Mouse (Mus musculus) right cerebral cortex, adult 2 months (tissue): Measurements from ENCODE around the gene Gm20388.

ENCODE experiments used
- DNase-seq, 2 experiments: peaks; one replicate each; pipeline ENCODE4 v3.0.0; 2021 to 2022; ENCODE audit warnings: low spot score in 2 of 2

Gene Gm20388

DNA sequence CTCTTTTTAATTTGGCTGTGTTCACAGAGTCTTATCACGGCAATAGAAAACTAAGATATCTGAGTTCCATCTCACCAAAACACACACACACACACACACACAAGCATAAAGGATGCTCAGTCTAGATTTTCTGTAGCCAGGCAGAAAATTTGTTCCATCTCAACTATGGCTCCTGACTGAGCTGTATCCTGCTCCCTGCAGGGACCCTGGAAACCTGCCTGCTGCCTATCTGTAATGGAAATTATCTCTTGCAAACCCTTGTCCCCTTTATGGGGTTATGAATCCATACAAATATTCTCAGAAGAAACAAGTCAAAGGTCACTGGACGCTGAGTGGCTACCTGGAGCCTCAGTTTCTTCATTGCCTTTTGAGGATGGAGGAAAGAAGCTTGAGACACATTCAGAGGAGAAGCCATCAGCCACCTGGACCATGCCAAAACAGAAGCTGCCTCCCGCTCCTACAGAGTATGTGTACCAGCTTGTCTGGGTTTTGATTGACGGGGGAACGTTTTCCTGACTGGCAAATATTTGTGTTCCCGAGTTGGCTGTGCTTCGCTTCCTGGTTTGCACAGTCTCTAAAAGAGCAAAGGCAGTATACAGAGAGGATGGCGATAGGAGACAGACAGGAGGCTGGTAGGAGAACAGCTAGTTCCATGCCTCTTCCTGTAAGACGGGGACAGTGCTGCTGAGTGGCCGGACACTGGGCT is 681.1 kb downstream of the Gm20388 start:
- DNase-seq: no peak

DNA sequence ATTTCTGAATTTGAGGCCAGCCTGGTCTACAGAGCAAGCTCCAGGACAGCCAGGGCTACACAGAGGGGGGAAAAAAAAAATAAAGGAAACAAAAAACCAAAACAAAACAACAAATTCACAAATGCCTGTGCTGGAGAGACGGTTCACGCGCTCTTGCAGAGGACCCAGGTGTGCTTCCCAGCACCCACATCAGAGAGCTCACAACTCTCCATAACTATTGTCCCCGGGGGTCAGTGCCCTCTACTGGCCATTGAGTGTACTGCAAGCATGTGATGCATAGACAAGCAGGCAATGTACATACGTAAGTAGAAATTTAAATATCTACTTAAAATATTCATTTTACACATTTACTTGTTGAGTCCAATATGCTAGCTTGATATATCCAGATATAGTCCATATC is 683.9 kb downstream of the Gm20388 start:
- no peak for DNase-seq

DNA sequence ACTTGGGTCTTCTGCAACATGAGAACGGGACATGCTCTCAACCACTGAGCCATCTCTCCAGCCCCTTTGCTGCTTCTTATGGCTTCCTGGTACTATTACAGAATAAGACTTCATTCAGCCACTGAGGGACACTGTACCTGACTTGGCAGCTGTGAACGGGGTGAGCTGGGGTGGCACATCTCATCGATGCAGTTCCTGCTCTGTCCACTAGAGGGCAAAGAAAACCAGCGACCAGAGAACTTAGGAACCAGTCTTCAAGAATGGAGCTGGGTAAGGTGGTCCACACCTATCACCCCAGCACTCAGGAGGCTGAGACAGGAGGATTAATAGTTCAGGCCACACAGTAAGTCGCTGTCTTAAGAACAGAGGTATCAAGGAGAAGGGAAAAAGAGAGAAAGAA is 685.3 kb downstream of the Gm20388 start:
- peak; percentile 55 to 61 for DNase-seq

DNA sequence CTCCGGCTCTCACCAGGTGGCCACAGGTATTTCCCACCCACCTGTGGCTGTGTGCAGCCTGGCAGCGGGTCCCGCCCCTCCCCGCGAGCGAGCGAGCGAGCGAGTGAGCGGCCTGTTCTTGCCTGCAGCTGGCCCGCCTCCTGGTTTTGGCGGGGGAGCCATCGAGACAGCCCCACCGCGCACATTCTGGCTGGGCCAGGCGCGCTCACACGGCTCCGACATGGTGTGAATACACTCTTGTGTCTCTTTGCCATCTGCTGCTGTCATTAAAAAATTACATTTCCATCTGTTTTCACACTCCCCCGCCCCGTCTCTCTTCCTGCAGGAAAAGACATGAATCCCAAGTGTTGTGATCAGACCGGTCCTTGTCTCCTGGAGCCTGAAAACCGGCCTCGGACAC is 687.9 kb downstream of the Gm20388 start:
- peak; percentile 87 to 90 for DNase-seq

DNA sequence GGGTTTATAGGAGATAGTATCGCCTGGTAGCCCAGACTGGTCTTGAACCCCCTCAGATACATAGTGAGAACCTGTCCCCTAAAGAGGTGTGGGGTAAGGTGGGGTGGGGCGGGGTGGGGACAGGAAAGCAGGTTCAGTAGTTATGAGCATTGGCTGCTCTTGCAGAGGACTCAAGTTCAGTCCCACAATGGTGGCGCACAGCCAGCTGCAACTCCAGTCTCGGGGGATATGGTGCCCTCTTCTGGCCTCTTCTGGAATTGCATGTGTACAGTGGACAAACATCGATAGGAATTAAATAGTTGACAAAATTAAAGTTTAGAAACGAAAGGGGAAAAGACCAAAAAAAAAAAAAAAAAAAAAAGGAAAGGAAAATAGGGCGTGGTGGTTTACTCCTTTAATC is 688.9 kb downstream of the Gm20388 start:
- DNase-seq: peak; percentile 79 to 84

DNA sequence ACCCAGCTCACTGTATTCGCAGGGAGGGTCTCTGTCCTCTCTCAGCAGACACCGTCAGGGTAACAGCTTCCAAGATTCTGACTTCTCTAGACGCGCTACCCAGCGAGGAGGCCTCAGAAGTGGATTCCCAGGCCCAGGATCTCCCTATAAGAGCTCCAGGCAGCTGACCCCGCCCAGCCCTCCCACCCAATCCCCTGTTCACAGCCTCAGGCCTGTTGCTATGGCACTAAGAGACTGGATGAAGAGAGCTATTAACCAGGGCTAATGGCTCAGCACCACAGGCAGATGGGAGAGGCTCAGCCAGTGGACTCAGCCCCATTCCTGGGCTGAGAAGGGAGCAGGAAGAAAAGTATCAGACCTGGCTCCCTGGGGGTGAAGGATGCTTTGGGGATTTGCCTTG is 692.0 kb downstream of the Gm20388 start:
- DNase-seq: no peak

DNA sequence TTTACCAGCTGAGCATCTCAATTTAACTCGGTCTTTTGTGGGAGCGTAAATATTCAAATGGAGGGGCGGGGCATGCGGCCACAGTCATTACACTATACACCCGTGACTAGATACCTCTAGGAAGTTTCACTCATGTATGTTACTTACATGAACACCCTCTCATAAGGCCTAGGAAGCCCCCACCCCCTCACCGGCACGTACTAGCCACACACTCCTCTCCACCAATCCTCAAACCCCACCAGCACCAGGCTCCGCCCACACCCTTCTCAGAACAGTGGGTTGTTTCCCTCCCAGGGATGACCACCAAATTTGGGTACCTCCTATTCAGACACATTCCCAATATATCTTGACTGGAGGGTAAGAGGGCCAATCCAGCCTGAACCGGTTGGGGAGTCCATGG is 696.8 kb downstream of the Gm20388 start:
- DNase-seq: no peak

DNA sequence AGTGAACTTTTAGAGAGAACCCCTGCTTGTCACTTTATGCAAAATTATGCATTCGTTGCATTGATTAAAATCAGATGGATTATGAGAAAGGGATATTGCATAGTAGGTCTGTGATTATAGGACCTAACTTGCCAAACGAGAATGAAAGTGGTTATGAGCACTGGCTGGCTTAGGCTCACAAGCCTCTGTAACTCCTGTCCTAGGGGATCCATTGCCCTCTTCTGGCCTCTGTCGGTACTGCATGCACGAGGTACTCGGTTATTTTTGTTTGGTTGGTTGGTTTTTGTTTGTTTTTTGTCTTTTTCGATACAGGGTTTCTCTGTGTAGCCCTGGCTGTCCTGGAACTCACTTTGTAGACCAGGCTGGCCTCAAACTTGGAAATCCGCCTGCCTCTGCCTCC is 697.2 kb downstream of the Gm20388 start:
- DNase-seq: peak; percentile 85 to 89

DNA sequence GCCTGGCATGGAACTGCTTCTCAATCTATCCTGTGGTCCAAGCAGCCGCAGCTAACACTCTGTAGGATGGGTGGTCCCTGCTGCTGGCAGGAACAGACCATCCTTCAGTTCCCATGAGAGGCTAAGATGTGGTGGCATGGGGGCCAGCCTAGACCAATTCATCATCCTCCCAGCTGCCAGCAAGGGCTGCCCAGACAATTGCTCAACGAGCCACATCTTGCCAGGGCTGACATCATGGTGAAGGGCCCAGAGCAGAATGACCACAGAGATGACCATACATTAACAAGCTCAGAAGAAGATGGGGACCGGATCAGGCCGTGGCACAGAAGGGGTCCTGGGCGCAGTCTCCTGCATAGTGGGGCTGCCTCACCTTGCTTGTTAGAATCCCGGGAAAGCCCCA is 700.2 kb downstream of the Gm20388 start:
- no peak for DNase-seq

DNA sequence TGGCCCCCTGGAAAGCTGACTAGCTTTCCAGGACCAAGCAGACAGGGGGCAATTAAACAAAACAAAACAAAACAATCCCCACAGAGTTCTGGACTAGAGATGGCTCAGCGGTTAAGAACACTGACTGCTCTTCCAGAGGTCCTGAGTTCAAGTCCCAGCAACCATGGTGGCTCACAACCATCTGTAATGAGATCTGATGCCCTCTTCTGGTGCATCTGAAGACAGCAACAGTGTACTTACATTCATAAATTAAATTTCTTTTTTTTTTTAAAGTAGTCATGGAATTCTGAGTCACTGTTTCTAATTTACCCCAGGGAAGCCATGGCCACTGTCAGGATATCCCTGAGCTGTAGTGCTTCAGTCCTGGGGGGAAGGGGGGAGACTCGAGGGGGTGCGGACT is 703.9 kb downstream of the Gm20388 start:
- DNase-seq: no peak

DNA sequence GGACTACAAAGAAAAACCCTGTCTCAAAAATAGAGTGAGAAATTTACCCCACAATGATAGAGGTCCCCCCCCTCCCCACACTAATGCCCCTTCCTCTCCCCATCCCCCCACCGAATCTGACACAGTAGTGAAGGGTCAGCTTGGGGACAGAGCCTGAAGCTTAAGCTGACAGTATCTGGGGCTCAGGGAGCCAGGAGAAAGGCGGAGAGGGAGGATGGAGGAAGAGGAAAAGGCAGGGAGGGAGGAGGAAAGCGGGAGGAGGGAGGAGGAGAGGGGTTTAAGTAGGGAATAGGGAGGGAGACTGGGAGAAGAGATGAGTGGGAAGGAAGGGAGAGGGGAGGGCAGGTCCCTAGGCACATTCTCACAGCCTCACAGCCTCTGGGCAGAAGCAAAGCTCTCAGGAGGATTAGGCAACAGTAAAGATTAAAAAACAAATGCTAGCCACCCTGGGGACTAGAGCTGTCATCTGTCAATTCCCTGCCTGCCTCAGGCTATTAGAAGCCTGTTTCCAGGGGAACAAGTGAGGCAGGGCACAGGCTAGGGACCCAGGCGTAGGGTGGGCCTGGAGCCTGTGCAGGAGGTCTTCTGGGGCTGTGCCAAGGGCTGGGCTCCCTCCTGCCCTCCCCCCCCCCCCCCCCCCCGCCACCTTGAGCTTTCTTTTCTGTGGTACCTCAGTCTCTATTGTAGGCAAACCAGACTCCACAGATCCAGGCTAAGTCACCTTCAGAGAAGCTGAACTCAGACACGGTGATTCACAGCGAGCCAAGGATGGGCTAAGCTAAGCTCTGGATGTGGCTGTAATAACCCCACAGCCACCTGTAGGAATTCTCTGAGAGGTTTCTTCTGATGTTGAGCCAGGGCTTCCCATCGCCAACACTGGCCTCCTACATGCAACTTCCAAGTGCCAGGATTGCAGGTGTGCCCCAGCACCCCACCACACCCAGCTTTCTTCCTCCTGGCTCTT is 706.3 kb downstream of the Gm20388 start:
- DNase-seq: no peak

DNA sequence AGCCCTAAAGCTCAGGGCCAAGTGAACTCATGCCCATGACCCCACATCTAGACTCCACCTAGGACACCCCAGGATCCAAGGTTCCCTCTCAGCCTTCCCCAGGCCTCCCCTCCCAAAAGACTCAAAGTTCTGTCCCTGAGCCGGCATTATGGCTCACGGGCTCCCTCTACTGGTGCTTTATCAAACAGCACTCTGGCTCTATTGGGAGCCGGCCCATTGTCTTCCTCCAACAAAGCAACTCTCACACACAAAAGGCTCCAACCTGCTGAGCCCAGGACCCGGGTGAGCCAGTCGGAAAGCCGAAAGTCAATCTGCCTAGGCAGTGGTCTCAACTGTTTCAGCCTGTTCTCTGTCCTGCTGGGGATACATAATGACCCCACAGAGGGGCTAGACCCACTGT is 707.5 kb downstream of the Gm20388 start:
- DNase-seq: peak; percentile 74 to 78

DNA sequence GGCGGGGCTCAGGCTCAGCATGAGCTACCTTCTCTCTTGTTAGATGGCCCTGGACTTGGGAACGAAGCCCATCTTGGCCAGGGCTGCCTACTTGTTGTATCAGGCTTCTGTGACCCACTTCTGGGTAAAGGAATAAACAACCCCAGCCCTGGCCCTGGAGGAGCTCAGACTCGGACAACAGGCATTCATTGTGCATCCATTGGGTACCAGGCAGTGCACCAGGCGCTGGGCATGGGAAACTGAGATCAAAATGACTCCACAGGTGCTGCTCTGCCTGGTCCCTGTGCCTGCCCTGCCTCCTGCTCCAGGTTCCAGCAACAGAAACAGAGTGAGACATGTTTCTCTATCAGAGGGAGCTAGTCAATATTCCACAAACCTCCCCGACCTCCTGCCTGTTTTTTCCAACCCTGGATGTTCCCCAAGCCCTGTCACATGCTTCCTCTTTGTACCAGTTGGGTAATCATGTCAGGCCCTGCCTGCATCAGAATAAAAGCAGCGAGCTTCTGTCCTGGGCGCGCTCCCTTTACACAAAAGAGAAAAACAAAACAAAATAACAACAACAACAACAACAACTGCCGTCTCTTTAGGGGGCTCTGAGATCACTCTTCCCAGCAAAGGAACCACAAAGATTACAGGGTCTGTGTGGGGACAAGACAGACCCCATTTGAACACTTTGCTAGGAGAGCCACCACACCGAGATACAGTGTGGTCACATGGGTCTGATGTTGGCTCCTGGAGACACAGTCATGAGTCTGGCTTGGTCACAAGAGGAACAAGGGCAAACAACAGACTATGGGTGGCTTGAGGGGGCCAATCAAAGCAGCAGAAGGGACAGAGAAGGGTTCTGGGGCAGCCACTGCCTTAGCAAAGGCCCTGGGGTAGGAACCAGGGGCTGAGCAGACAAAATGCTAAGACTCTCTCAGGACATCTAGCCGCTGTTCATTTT is 708.9 kb downstream of the Gm20388 start:
- DNase-seq: peak; percentile 23 to 49

DNA sequence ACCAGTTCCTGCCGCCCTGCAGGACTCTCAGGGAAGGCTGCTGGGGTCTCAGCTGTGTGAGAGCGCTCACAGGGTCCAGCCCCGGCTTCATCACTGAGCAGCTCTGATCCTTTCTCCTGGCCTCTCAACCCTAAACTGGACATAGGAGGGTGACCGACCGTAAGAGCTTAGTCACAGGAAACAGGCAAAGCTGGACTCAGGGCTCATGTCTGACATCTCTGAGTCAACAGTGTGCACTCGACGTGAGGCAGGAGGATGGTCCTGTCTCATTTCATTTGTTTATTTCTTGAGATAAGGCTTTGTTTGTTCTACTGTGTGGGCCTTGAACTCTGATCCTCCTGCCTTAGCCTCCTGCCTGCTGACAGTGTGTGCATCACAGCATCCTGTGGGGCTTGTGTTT is 709.8 kb downstream of the Gm20388 start:
- no peak for DNase-seq

DNA sequence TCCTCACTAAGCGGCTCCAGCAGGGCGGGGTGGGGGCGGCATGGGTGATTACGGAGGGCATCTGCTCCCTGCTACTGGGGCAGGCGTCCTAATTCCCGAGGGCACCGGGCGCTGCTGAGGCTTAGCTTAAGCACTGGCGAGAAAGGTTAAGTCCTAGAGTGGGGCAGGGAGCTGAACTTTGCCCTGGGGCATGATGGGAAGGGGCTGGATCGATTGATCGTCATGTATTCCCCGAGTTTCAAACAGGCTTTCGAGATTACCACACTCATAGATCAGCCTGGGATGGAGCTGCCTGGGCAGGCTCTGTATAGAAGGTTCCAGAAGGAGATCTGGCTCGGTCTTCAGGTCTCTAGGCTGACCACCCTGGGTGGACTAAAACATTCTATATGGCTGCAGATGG is 711.5 kb downstream of the Gm20388 start:
- DNase-seq: no peak

DNA sequence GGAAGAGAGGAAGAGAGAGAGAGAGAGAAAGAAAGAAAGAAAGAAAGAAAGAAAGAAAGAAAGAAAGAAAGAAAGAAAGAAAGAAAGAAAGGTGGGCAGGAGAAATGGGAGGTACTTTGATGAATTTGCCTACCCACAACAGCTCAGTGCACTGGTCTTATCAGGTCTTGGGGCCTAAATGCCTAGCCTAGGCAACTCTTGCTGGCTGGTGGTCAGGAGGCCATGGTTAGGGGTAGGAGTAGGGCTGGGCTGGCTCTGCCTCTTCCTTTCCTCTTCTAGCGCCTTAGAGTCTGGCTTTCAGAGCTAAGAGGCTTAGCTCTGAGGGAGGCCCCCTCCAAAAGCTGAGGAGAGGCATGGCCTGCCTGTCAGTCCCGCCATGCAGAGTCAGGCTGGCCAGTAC is 713.0 kb downstream of the Gm20388 start:
- DNase-seq: no peak

DNA sequence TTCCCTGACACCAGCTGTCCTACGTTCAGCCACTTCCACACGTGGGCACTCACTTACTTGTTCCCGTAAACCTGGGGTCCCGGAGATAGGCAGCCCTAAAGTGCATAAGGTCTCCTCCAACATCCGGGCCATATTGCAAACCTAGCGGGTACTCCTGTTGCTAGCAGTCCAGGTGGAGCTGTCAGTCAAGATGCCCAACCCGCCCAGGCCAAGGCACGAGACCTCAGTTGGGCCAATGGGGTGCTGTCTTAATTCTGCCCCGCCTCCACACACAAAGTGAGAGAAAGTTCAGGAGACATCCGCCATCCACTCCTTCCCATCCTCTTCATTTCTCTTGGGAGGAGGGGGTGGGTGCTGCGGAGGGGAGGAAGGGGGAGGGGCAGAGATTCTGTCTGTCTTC is 715.8 kb downstream of the Gm20388 start:
- no peak for DNase-seq

DNA sequence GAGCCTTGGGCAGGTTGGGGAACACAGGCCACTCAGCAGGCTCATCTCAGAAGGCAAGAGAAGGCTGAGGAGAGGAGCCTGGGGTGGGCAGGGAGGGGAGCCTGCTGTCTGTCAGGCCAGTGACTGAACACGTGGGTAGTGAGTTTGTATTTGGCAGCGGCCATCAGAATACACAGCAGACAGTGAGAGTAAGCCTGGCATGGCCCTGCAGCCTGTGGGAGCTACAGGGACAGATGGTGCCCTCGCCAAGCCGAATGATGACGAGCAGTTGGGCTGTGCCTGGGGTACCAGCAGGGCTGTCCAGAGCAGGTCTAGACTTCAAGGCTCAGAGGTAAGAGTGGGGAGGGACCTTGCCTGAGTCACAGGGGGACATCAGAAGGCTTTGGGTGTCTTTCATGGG is 716.7 kb downstream of the Gm20388 start:
- DNase-seq: no peak

DNA sequence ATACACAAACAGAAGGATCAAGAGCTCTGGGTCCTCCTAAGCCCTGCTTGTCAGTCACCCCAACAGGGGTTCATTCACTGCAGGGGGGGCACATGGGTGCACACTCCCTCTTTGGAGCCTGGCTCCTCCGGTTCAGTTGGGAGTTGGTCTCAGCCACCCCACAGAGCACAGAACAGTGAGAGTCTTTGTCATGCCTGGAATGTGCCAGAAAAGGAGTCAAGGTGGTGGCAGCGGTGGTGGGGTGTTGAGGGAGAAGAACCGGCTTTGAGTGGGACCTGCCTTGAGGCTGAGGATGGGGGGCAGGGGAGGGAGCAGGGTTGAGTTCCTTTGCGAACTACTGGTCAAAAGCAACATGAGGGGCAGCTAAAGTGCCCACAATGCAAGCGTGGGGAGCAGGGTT is 719.4 kb downstream of the Gm20388 start:
- no peak for DNase-seq

DNA sequence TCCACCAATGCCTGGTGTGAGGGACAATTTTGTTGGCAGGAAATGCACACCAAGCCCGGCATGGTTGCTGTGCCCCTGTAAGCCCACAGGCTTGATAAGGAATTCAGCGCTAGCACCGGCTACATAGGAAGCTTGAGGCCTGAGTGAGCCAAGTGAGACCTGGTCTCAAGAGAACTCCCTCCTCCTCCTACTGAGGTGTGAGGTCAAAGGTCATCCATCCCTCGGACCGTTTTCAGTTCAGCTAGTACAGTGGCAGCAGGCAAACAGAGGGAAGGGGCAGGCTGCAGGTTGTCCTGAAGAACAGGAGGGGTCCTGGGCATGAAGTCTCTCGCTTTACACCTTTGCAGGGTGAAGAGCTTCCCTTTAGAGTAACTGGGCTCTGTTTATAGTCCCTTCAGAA is 720.2 kb downstream of the Gm20388 start:
- no peak for DNase-seq

DNA sequence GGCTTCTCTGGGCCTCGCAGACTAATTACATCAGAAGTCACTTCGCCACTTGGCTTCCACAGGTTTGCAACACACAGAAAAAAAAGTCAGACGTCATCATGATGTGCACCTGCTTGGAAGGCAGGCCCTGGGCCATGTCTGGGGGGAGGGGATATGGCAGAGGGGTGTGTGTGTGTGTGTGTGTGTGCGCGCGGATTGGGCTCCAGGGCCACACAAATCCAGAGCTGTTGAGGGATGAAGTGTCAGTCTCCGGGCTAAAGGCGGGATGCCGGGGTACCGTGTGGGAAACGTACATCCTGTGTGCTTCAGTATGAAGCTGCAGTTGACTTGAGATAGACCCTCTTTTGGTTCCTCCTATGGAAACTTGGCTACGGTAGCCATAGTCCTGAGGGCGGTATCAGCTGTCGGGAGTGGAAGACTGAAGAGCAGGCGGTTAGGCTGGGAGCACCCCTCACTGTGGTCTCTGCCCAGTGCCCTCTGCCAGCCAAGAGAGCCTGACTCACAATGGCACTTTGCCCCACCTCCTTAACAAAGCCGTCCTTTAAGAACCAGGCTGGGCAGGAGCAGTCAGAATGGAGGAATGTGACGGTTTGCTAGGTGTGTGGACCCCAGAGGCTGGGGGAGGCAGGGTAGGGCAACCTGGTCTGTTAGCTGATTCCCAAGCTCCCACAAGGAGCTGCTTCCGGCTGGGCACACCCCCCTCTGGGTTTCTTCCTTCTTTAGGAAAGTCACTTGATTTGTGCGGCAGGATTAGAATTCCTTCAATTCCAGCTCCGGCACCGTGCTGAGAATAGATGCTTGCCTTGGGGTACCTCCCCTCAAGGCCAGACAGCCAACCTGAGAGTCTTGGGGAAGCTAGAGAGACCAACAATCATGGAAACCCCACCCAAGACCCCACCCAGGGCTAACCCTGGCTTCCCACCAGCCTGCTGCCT is 721.1 kb downstream of the Gm20388 start:
- peak in 1 of 2 experiments; percentile 18 for DNase-seq
